Mouse (Mus musculus): ENCODE data around the gene Mrtfb. TPM values are rescaled to one million over a fixed set of nuclear protein-coding genes. Genes with fewer than 3 reads are reported as not detected.

Gene Mrtfb
- polyA plus RNA-seq, 1 experiment from 2014 or later, result 19.8 TPM

GRCm38 (mm10) chr16:13410760-13411159 is 154.5 kb downstream of the Mrtfb start:
- Histone ChIP-seq H3K36me3 (ENCODE audit: insufficient read depth, low read length) (peaks cover 53% of the 10 kb centered on the region), H3K4me2 (ENCODE audit: low read length) (no peak overlapping the region), H3K27me3 (ENCODE audit: insufficient read depth, low read length) (no peaks in the 10 kb centered on the region), H3K4me3 (replicated peaks; ENCODE audit: low read depth, low read length) (no peak overlapping the region), H3K9ac (ENCODE audit: low read depth, low read length) (no peak overlapping the region), H3K27ac (no peak overlapping the region), H3K4me1 (replicated peaks; ENCODE audit: insufficient read depth, low read length) (no peaks in the 10 kb centered on the region), H3K9me3 (replicated peaks; ENCODE audit: low read length) (no peaks in the 10 kb centered on the region)
- WGBS, result 87% methylated on average over 2 of the region's 2 CpGs
- ATAC-seq (replicated peaks; ENCODE audit: low FRiP score, low read depth) (no peak), DNase-seq (ENCODE audit: low spot score) (no peak)
- TF ChIP-seq CTCF (IDR thresholded peaks at IDR 0.05; ENCODE audit: low read depth), result peak; percentile 35; the same call in 1 of the 2 replicates

DNA sequence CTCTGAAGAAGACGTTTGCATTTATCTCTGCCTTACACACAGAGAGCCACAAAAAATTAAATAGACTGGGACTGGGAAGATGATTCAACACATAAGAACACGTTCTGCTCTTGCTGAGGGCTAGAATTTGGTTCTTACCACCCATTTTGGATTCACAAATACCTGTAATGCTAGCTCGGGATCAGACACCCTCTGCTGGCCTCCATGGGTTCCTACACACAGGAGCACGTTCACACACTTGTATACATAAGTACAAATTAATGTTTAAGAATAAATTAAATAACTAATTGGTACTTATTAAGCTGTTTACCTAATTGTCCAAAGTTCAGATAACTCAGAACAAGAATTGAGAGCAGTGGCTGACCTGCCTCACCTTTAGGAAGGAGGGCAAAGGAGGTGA is 155.2 kb downstream of the Mrtfb start:
- H3K27me3 ChIP-seq (ENCODE audit: insufficient read depth, low read length), result no peaks in the 10 kb centered on the region
- no peak for TF ChIP-seq CTCF (IDR thresholded peaks at IDR 0.05; ENCODE audit: low read depth)
- H3K4me3 ChIP-seq (replicated peaks; ENCODE audit: low read depth, low read length), result no peak overlapping the region
- no peak overlapping the region for H3K9ac ChIP-seq (ENCODE audit: low read depth, low read length)
- DNase-seq (ENCODE audit: low spot score), result no peak
- no peak overlapping the region for H3K27ac ChIP-seq
- no peaks in the 10 kb centered on the region for H3K4me1 ChIP-seq (replicated peaks; ENCODE audit: insufficient read depth, low read length)
- WGBS, result 94% methylated on average over 4 of the region's 4 CpGs
- ATAC-seq (replicated peaks; ENCODE audit: low FRiP score, low read depth), result no peak
- H3K36me3 ChIP-seq (ENCODE audit: insufficient read depth, low read length), result peaks cover 50% of the 10 kb centered on the region
- H3K4me2 ChIP-seq (ENCODE audit: low read length), result no peak overlapping the region
- no peaks in the 10 kb centered on the region for H3K9me3 ChIP-seq (replicated peaks; ENCODE audit: low read length)

DNA sequence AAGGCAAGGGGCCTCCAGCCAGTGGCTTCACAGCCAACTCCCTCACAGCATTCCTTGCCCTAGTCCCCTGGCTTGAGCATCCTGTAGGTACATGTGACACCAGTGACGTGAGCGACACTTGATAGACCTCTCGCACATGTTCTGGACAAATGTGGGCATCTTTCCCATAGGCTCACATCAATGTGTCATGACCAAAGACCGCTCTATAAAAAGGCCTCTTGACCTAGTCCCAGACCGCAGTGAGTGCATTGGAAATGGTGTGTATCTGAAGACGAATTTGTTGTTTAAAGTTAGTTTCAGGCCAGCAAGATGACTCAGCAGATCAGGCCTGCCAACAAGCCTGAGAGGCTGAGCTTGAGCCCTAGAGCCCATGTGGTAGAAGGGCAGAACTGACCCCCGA is 158.3 kb downstream of the Mrtfb start:
- no peak overlapping the region for H3K4me3 ChIP-seq (replicated peaks; ENCODE audit: low read depth, low read length)
- WGBS, result 95% methylated on average over 7 of the region's 7 CpGs
- no peak overlapping the region for H3K4me2 ChIP-seq (ENCODE audit: low read length)
- H3K4me1 ChIP-seq (replicated peaks; ENCODE audit: insufficient read depth, low read length), result no peaks in the 10 kb centered on the region
- H3K36me3 ChIP-seq (ENCODE audit: insufficient read depth, low read length), result peaks cover 36% of the 10 kb centered on the region
- DNase-seq (ENCODE audit: low spot score) (no peak), ATAC-seq (replicated peaks; ENCODE audit: low FRiP score, low read depth) (no peak)
- no peak overlapping the region for H3K27ac ChIP-seq
- TF ChIP-seq CTCF (IDR thresholded peaks at IDR 0.05; ENCODE audit: low read depth), result no peak
- no peak overlapping the region for H3K9ac ChIP-seq (ENCODE audit: low read depth, low read length)
- H3K27me3 ChIP-seq (ENCODE audit: insufficient read depth, low read length), result no peaks in the 10 kb centered on the region
- no peaks in the 10 kb centered on the region for H3K9me3 ChIP-seq (replicated peaks; ENCODE audit: low read length)

GRCm38 (mm10) chr16:13414972-13415371 is 158.7 kb downstream of the Mrtfb start:
- peaks cover 34% of the 10 kb centered on the region for H3K36me3 ChIP-seq (ENCODE audit: insufficient read depth, low read length)
- DNase-seq (ENCODE audit: low spot score) (no peak), ATAC-seq (replicated peaks; ENCODE audit: low FRiP score, low read depth) (no peak)
- WGBS, result 89% methylated on average over 4 of the region's 4 CpGs
- no peak overlapping the region for H3K27ac ChIP-seq
- no peak overlapping the region for H3K4me3 ChIP-seq (replicated peaks; ENCODE audit: low read depth, low read length)
- no peaks in the 10 kb centered on the region for H3K4me1 ChIP-seq (replicated peaks; ENCODE audit: insufficient read depth, low read length)
- TF ChIP-seq CTCF (IDR thresholded peaks at IDR 0.05; ENCODE audit: low read depth), result no peak
- H3K9ac ChIP-seq (ENCODE audit: low read depth, low read length), result no peak overlapping the region
- no peak overlapping the region for H3K4me2 ChIP-seq (ENCODE audit: low read length)
- no peaks in the 10 kb centered on the region for H3K9me3 ChIP-seq (replicated peaks; ENCODE audit: low read length)
- no peaks in the 10 kb centered on the region for H3K27me3 ChIP-seq (ENCODE audit: insufficient read depth, low read length)

DNA sequence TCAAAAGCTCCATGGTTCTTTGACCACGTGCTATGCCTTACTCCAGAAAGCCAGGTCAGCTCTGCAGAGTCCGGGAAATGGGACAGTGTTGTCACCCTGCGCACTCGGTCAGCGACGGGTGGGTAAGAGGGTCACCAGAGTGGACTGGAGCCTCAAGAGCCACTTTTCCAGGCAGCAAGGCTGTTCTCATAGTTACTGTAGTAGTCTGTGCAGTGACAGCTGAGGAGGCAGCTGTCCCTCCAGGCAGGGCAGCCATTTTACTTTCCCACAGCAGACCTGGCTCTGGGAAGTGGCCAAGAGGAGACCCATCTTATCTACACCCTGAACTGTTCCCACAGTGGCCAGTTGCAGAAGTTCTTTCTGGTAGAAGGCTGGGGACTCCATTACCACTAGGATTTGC is 159.2 kb downstream of the Mrtfb start:
- ATAC-seq (replicated peaks; ENCODE audit: low FRiP score, low read depth) (no peak), DNase-seq (ENCODE audit: low spot score) (no peak)
- Histone ChIP-seq H3K27ac (no peak overlapping the region), H3K4me2 (ENCODE audit: low read length) (no peak overlapping the region), H3K27me3 (ENCODE audit: insufficient read depth, low read length) (no peaks in the 10 kb centered on the region), H3K4me3 (replicated peaks; ENCODE audit: low read depth, low read length) (no peak overlapping the region), H3K9me3 (replicated peaks; ENCODE audit: low read length) (no peaks in the 10 kb centered on the region), H3K4me1 (replicated peaks; ENCODE audit: insufficient read depth, low read length) (no peaks in the 10 kb centered on the region), H3K36me3 (ENCODE audit: insufficient read depth, low read length) (peaks cover 34% of the 10 kb centered on the region), H3K9ac (ENCODE audit: low read depth, low read length) (no peak overlapping the region)
- WGBS, result 97% methylated on average over 6 of the region's 6 CpGs
- TF ChIP-seq CTCF (IDR thresholded peaks at IDR 0.05; ENCODE audit: low read depth), result no peak

DNA sequence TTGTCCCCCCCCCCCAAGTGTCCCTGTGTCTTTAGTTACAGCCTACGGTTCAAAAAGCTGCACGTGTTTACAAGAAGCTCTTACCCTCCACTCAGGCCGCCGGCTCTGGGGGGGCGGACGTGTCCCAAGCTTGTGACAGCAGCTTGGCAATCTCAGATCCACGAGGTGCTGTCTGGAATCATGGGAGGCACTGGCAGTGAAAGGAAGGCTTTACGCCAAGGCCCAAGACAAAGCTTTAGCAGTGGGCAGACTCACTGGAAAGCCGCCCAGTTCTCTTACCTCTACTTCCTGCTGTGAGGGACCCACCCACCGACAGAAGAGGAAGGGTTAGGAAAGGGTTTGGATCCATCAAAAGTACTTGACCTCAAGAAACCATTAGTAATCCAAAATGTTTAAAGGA is 160.2 kb downstream of the Mrtfb start:
- Histone ChIP-seq H3K4me1 (replicated peaks; ENCODE audit: insufficient read depth, low read length) (no peaks in the 10 kb centered on the region), H3K9ac (ENCODE audit: low read depth, low read length) (no peak overlapping the region), H3K9me3 (replicated peaks; ENCODE audit: low read length) (no peaks in the 10 kb centered on the region), H3K27me3 (ENCODE audit: insufficient read depth, low read length) (no peaks in the 10 kb centered on the region), H3K4me3 (replicated peaks; ENCODE audit: low read depth, low read length) (no peak overlapping the region), H3K36me3 (ENCODE audit: insufficient read depth, low read length) (peaks cover 26% of the 10 kb centered on the region), H3K4me2 (ENCODE audit: low read length) (no peak overlapping the region), H3K27ac (no peak overlapping the region)
- no peak for TF ChIP-seq CTCF (IDR thresholded peaks at IDR 0.05; ENCODE audit: low read depth)
- 70% methylated on average over 10 of the region's 10 CpGs for WGBS
- no peak for DNase-seq (ENCODE audit: low spot score)
- ATAC-seq (replicated peaks; ENCODE audit: low FRiP score, low read depth), result no peak

- no peaks in the 10 kb centered on the region for H3K4me1 ChIP-seq (replicated peaks; ENCODE audit: insufficient read depth, low read length)
- no peak overlapping the region for H3K4me2 ChIP-seq (ENCODE audit: low read length)
- ATAC-seq (replicated peaks; ENCODE audit: low FRiP score, low read depth), result no peak
- H3K9ac ChIP-seq (ENCODE audit: low read depth, low read length), result no peak overlapping the region
- H3K9me3 ChIP-seq (replicated peaks; ENCODE audit: low read length), result no peaks in the 10 kb centered on the region
- H3K36me3 ChIP-seq (ENCODE audit: insufficient read depth, low read length), result peaks cover 14% of the 10 kb centered on the region; the same call in 1 of the 2 replicates
- H3K27ac ChIP-seq, result no peak overlapping the region
- 67% methylated on average over 5 of the region's 5 CpGs for WGBS
- TF ChIP-seq CTCF (IDR thresholded peaks at IDR 0.05; ENCODE audit: low read depth), result no peak
- no peaks in the 10 kb centered on the region for H3K27me3 ChIP-seq (ENCODE audit: insufficient read depth, low read length)
- no peak for DNase-seq (ENCODE audit: low spot score)
- H3K4me3 ChIP-seq (replicated peaks; ENCODE audit: low read depth, low read length), result no peak overlapping the region
Measured at GRCm38 (mm10) chr16:13417904-13418303, 161.6 kb downstream of the Mrtfb start.

Measured in kidney, postnatal 0 days (tissue).